Mouse (Mus musculus) midbrain, embryonic 15.5 days (tissue): ENCODE measurements around the gene 6430531B16Rik. TPM values are rescaled to one million over a fixed set of nuclear protein-coding genes. Genes with fewer than 3 reads are reported as not detected.
A peak's percentile ranks its signal among the peaks of the same experiment; 100 is the strongest.

Source experiments
- ATAC-seq: fragments of 200-750 bp; cut with Nextera tagmentation; replicated peaks from 2 replicates; pipeline ENCODE4 v1.8.0; 2017; ENCODE audit warnings: moderate TSS enrichment
- H3K27ac ChIP-seq: fragments of 300-500 bp; sonication (generic); 2 replicates; pipeline ENCODE4 v1.5.1; 2015; ENCODE audit warnings: mild to moderate bottlenecking, inconsistent platforms
- H3K27me3 ChIP-seq: fragments of 300-500 bp; sonication (generic); replicated peaks from 2 replicates; pipeline ENCODE4 v1.6.1; 2015; ENCODE audit warnings: inconsistent platforms
- H3K36me3 ChIP-seq: fragments of 300-500 bp; sonication (generic); replicated peaks from 2 replicates; pipeline ENCODE4 v1.6.1; 2015; ENCODE audit warnings: inconsistent platforms
- H3K4me1 ChIP-seq: fragments of 300-500 bp; sonication (generic); 2 replicates; pipeline ENCODE4 v1.6.1; 2015; ENCODE audit warnings: inconsistent platforms
- H3K4me2 ChIP-seq: fragments of 300-500 bp; sonication (generic); 2 replicates; pipeline ENCODE4 v1.6.1; 2015; ENCODE audit warnings: inconsistent platforms, mild to moderate bottlenecking, moderate library complexity
- H3K4me3 ChIP-seq: fragments of 300-500 bp; sonication (generic); 2 replicates; pipeline ENCODE4 v1.5.1; 2015; ENCODE audit warnings: mild to moderate bottlenecking, inconsistent platforms
- H3K9ac ChIP-seq: fragments of 300-500 bp; sonication (generic); 2 replicates; pipeline ENCODE4 v1.6.1; 2015; ENCODE audit warnings: mild to moderate bottlenecking, inconsistent platforms
- H3K9me3 ChIP-seq: fragments of 300-500 bp; sonication (generic); 2 replicates; pipeline ENCODE4 v1.6.1; 2016; ENCODE audit warnings: inconsistent platforms
- WGBS: fragments of 180-500 bp; shearing (Covaris S2); methylation state at CpG from one replicate; pipeline ENCODE4 v1.1.7; 2015; ENCODE audit warnings: mixed read lengths; 5-methylcytosine and 5-hydroxymethylcytosine counted together
- polyA plus RNA-seq: library from polyadenylated mRNA; unstranded; fragments of >200 nt; fragmentation: Nextera tagmentation; extraction: Ambion mirVana; gene quantifications from 2 replicates; pipeline ENCODE4 v1.2.1, GENCODE M21; 2015

Gene 6430531B16Rik
- polyA plus RNA-seq, result 0.83 and 1.3 TPM in 2 replicates

GRCm38 (mm10) chr7:139978278-139978892, at the start of gene 6430531B16Rik:
TSS of gene 6430531B16Rik (minus strand) at chr7:139978755.
- no peaks in the 10 kb centered on the region for H3K36me3 ChIP-seq
- H3K27ac ChIP-seq, result peak within 1 kb of the TSS; percentile 64
- H3K4me1 ChIP-seq, result peaks cover 12% of the 10 kb centered on the region
- peak within 1 kb of the TSS; percentile 63 for H3K9ac ChIP-seq
- ATAC-seq, result peak; percentile 97
- WGBS, result 3% methylated on average over 32 of the region's 32 CpGs
- H3K27me3 ChIP-seq, result peaks cover 3% of the 10 kb centered on the region; the same call in 1 of the 2 replicates
- peak within 1 kb of the TSS; percentile 92 for H3K4me2 ChIP-seq
- no peaks in the 10 kb centered on the region for H3K9me3 ChIP-seq
- peak within 1 kb of the TSS; percentile 59 for H3K4me3 ChIP-seq

GRCm38 (mm10) chr7:140011336-140011735, 32.8 kb upstream of the 6430531B16Rik start:
- no peak overlapping the region for H3K9ac ChIP-seq
- H3K4me1 ChIP-seq, result no peaks in the 10 kb centered on the region
- no peak for ATAC-seq
- H3K36me3 ChIP-seq, result peaks cover 9% of the 10 kb centered on the region
- no peaks in the 10 kb centered on the region for H3K9me3 ChIP-seq
- no peaks in the 10 kb centered on the region for H3K27me3 ChIP-seq
- no peak overlapping the region for H3K27ac ChIP-seq
- H3K4me2 ChIP-seq, result no peak overlapping the region
- WGBS, result 96% methylated on average over 17 of the region's 17 CpGs
- H3K4me3 ChIP-seq, result no peak overlapping the region

- no peak for ATAC-seq
- Histone ChIP-seq H3K4me1 (no peaks in the 10 kb centered on the region), H3K36me3 (peaks cover 34% of the 10 kb centered on the region), H3K27ac (no peak overlapping the region), H3K9me3 (no peaks in the 10 kb centered on the region), H3K27me3 (no peaks in the 10 kb centered on the region), H3K4me2 (no peak overlapping the region), H3K9ac (no peak overlapping the region), H3K4me3 (no peak overlapping the region)
- WGBS, result 96% methylated on average over 9 of the region's 9 CpGs
These were observed 29.2 kb upstream of the 6430531B16Rik start for GRCm38 (mm10) chr7:140007781-140008180.

- WGBS, result 95% methylated on average over 9 of the region's 9 CpGs
- ATAC-seq, result no peak
- Histone ChIP-seq H3K9me3 (no peaks in the 10 kb centered on the region), H3K36me3 (peaks cover 37% of the 10 kb centered on the region), H3K4me1 (no peaks in the 10 kb centered on the region), H3K27me3 (no peaks in the 10 kb centered on the region), H3K4me3 (no peak overlapping the region), H3K9ac (no peak overlapping the region), H3K4me2 (no peak overlapping the region), H3K27ac (no peak overlapping the region)
These were observed 28.5 kb upstream of the 6430531B16Rik start for GRCm38 (mm10) chr7:140006861-140007611.

- Histone ChIP-seq H3K9me3 (no peaks in the 10 kb centered on the region), H3K27ac (no peak overlapping the region), H3K4me1 (no peaks in the 10 kb centered on the region), H3K4me2 (no peak overlapping the region), H3K27me3 (no peaks in the 10 kb centered on the region), H3K36me3 (peaks cover 47% of the 10 kb centered on the region), H3K9ac (no peak overlapping the region), H3K4me3 (no peak overlapping the region)
- WGBS, result 92% methylated on average over 8 of the region's 8 CpGs
- ATAC-seq, result no peak
These were observed 26.1 kb upstream of the 6430531B16Rik start for GRCm38 (mm10) chr7:140004666-140005065.

- Histone ChIP-seq H3K9ac (no peak overlapping the region), H3K27me3 (no peaks in the 10 kb centered on the region), H3K4me2 (no peak overlapping the region), H3K9me3 (no peaks in the 10 kb centered on the region), H3K4me3 (no peak overlapping the region), H3K4me1 (no peaks in the 10 kb centered on the region), H3K27ac (no peak overlapping the region), H3K36me3 (peaks cover 67% of the 10 kb centered on the region)
- no peak for ATAC-seq
- WGBS, result 52% methylated on average over 12 of the region's 12 CpGs
These were observed 22.7 kb upstream of the 6430531B16Rik start for GRCm38 (mm10) chr7:140001086-140001740.

- Histone ChIP-seq H3K36me3 (peaks cover 50% of the 10 kb centered on the region), H3K27ac (no peak overlapping the region), H3K4me2 (no peak overlapping the region), H3K27me3 (no peaks in the 10 kb centered on the region), H3K9me3 (no peaks in the 10 kb centered on the region), H3K4me1 (no peaks in the 10 kb centered on the region), H3K4me3 (no peak overlapping the region), H3K9ac (no peak overlapping the region)
- ATAC-seq, result no peak
- WGBS, result 96% methylated on average over 13 of the region's 13 CpGs
These were observed 20.3 kb upstream of the 6430531B16Rik start for GRCm38 (mm10) chr7:139998691-139999350.

GRCm38 (mm10) chr7:139994676-139995075, 16.1 kb upstream of the 6430531B16Rik start:
- no peak overlapping the region for H3K4me3 ChIP-seq
- no peaks in the 10 kb centered on the region for H3K27me3 ChIP-seq
- H3K27ac ChIP-seq, result no peak overlapping the region
- H3K9me3 ChIP-seq, result no peaks in the 10 kb centered on the region
- no peaks in the 10 kb centered on the region for H3K4me1 ChIP-seq
- no peak overlapping the region for H3K9ac ChIP-seq
- ATAC-seq, result no peak
- H3K4me2 ChIP-seq, result no peak overlapping the region
- 34% methylated on average over 3 of the region's 3 CpGs for WGBS
- H3K36me3 ChIP-seq, result peaks cover 30% of the 10 kb centered on the region

GRCm38 (mm10) chr7:139994202-139994601, 15.6 kb upstream of the 6430531B16Rik start:
- H3K4me1 ChIP-seq, result no peaks in the 10 kb centered on the region
- no peak overlapping the region for H3K4me2 ChIP-seq
- no peak overlapping the region for H3K4me3 ChIP-seq
- H3K9me3 ChIP-seq, result no peaks in the 10 kb centered on the region
- H3K27me3 ChIP-seq, result no peaks in the 10 kb centered on the region
- ATAC-seq, result no peak
- peaks cover 27% of the 10 kb centered on the region for H3K36me3 ChIP-seq
- H3K27ac ChIP-seq, result no peak overlapping the region
- H3K9ac ChIP-seq, result no peak overlapping the region
- 78% methylated on average over 4 of the region's 4 CpGs for WGBS

GRCm38 (mm10) chr7:139993532-139993931, 15.0 kb upstream of the 6430531B16Rik start:
- Histone ChIP-seq H3K27me3 (no peaks in the 10 kb centered on the region), H3K4me2 (no peak overlapping the region), H3K9ac (no peak overlapping the region), H3K27ac (no peak overlapping the region), H3K36me3 (peaks cover 22% of the 10 kb centered on the region), H3K4me3 (no peak overlapping the region), H3K4me1 (no peaks in the 10 kb centered on the region), H3K9me3 (no peaks in the 10 kb centered on the region)
- no peak for ATAC-seq
- 90% methylated on average over 6 of the region's 6 CpGs for WGBS

- Histone ChIP-seq H3K4me1 (no peaks in the 10 kb centered on the region), H3K27me3 (no peaks in the 10 kb centered on the region), H3K9ac (no peak within 1 kb of the TSS), H3K4me3 (no peak within 1 kb of the TSS), H3K4me2 (no peak within 1 kb of the TSS), H3K9me3 (no peaks in the 10 kb centered on the region), H3K36me3 (peaks cover 10% of the 10 kb centered on the region), H3K27ac (no peak within 1 kb of the TSS)
- WGBS, result 32% methylated on average over 7 of the region's 7 CpGs
- ATAC-seq, result no peak
These were observed 13.9 kb upstream of the 6430531B16Rik start, which contains the start of gene Adam8 for GRCm38 (mm10) chr7:139992406-139992805. TSS of gene Adam8 (minus strand) at chr7:139992562.

GRCm38 (mm10) chr7:139990864-139991394, 12.4 kb upstream of the 6430531B16Rik start:
- no peak overlapping the region for H3K27ac ChIP-seq
- H3K27me3 ChIP-seq, result no peaks in the 10 kb centered on the region
- WGBS, result 72% methylated on average over 8 of the region's 8 CpGs
- no peaks in the 10 kb centered on the region for H3K9me3 ChIP-seq
- no peak overlapping the region for H3K4me3 ChIP-seq
- no peak overlapping the region for H3K9ac ChIP-seq
- H3K4me2 ChIP-seq, result no peak overlapping the region
- ATAC-seq, result no peak
- no peaks in the 10 kb centered on the region for H3K4me1 ChIP-seq
- 0 out of 2 replicates have a peak, but pooled peaks cover 4% of the 10 kb centered on the region for H3K36me3 ChIP-seq
